Mouse (Mus musculus): ENCODE data around the gene Ninj1. TPM values are rescaled to one million over a fixed set of nuclear protein-coding genes. Genes with fewer than 3 reads are reported as not detected.

The Ninj1 gene
- polyA plus RNA-seq, 1 experiment from 2014 or later = 30.0 TPM

DNA sequence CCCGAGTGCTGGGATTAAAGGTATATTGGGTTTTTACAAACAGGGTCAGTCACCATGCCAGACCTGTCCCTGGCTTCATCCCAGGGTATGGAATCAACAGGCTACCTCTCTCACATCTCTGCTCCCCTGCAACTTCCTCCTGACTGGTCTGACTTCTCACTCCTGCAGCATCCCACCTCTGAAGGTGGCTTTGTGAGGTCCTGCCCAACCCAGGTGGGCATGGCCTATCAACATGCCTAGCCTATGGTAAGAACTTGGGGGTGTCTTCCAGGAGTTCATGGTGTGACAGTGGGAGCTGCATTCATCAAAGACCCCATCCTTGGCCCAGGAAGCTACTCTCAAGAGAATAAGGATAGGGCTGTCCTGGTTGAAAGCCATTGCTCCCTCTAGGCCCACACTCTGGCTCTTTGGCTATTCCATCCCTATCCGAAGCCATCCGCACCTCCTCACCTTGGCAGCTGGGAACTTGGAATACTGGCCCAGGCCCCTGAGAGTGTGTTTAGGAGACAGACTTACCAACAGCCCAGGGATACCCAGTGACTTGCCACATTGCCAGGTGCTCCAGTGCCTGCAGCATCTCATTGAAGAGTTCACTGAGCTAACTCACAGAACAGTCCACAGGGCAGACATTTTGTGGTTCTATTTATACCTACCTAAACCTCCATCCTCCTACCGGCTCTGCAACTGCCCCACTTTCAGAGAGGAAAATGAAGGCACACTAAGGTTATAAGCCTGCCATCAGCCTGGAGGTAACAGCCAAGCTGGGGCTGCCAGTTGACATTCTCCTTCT, 25.6 kb downstream of the Ninj1 start:
- no peak for ATAC-seq
- WGBS = 80% methylated on average over 4 of the region's 4 CpGs
- Histone ChIP-seq H3K9me3 (replicated peaks; ENCODE audit: control insufficient read depth, low read length) (no peaks in the 10 kb centered on the region), H3K36me3 (ENCODE audit: control insufficient read depth, insufficient read depth, low read length) (no peaks in the 10 kb centered on the region), H3K4me1 (ENCODE audit: control insufficient read depth, insufficient read depth, low read length) (peaks cover 27% of the 10 kb centered on the region), H3K27ac (ENCODE audit: low read depth, low read length) (no peak overlapping the region), H3K9ac (ENCODE audit: low read length) (no peak overlapping the region), H3K4me3 (ENCODE audit: low read depth, low read length) (no peak overlapping the region), H3K4me2 (ENCODE audit: low read length) (no peak overlapping the region), H3K27me3 (replicated peaks; ENCODE audit: control insufficient read depth, insufficient read depth, low read length) (no peaks in the 10 kb centered on the region)
- no peak for DNase-seq (ENCODE audit: low spot score)

GRCm38 (mm10) chr13:49213531-49213932, 26.2 kb downstream of the Ninj1 start:
- Histone ChIP-seq H3K36me3 (ENCODE audit: control insufficient read depth, insufficient read depth, low read length) (no peaks in the 10 kb centered on the region), H3K9ac (ENCODE audit: low read length) (no peak overlapping the region), H3K4me3 (ENCODE audit: low read depth, low read length) (no peak overlapping the region), H3K27ac (ENCODE audit: low read depth, low read length) (peak overlapping the region; percentile 39; the same call in 1 of the 2 replicates), H3K9me3 (replicated peaks; ENCODE audit: control insufficient read depth, low read length) (no peaks in the 10 kb centered on the region), H3K4me1 (ENCODE audit: control insufficient read depth, insufficient read depth, low read length) (peaks cover 27% of the 10 kb centered on the region), H3K27me3 (replicated peaks; ENCODE audit: control insufficient read depth, insufficient read depth, low read length) (no peaks in the 10 kb centered on the region), H3K4me2 (ENCODE audit: low read length) (no peak overlapping the region)
- ATAC-seq = no peak
- 56% methylated on average over 4 of the region's 4 CpGs for WGBS
- DNase-seq (ENCODE audit: low spot score) = no peak

DNA sequence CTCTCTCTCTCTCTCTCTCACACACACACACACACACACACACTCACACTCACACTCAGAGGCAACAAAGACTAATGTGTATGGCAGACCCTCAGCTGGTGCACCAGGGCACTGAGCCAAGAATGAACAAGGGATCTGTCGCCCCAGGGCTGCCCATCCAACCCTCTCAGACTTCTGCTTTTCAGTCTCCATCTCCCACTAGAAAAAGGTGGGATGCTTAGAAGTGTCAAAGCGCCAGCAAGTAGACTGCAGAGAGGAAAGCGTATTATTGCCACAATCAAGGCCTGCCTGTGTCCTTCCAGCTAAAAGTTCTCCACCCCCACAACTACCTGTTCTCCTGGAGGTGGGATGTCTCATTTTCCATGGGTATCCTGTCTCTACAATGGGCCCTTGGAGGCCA, 27.2 kb downstream of the Ninj1 start:
- Histone ChIP-seq H3K9me3 (replicated peaks; ENCODE audit: control insufficient read depth, low read length) (no peaks in the 10 kb centered on the region), H3K4me2 (ENCODE audit: low read length) (peak overlapping the region; percentile 83), H3K27ac (ENCODE audit: low read depth, low read length) (no peak overlapping the region), H3K4me3 (ENCODE audit: low read depth, low read length) (no peak overlapping the region), H3K36me3 (ENCODE audit: control insufficient read depth, insufficient read depth, low read length) (no peaks in the 10 kb centered on the region), H3K27me3 (replicated peaks; ENCODE audit: control insufficient read depth, insufficient read depth, low read length) (no peaks in the 10 kb centered on the region), H3K9ac (ENCODE audit: low read length) (no peak overlapping the region), H3K4me1 (ENCODE audit: control insufficient read depth, insufficient read depth, low read length) (peaks cover 27% of the 10 kb centered on the region)
- WGBS = 50% methylated on average over 3 of the region's 3 CpGs
- ATAC-seq (no peak), DNase-seq (ENCODE audit: low spot score) (peak; percentile 45)

GRCm38 (mm10) chr13:49215128-49215503, 27.8 kb downstream of the Ninj1 start:
- ATAC-seq = no peak
- no peak overlapping the region for H3K27ac ChIP-seq (ENCODE audit: low read depth, low read length)
- WGBS = 15% methylated on average over 5 of the region's 5 CpGs

DNA sequence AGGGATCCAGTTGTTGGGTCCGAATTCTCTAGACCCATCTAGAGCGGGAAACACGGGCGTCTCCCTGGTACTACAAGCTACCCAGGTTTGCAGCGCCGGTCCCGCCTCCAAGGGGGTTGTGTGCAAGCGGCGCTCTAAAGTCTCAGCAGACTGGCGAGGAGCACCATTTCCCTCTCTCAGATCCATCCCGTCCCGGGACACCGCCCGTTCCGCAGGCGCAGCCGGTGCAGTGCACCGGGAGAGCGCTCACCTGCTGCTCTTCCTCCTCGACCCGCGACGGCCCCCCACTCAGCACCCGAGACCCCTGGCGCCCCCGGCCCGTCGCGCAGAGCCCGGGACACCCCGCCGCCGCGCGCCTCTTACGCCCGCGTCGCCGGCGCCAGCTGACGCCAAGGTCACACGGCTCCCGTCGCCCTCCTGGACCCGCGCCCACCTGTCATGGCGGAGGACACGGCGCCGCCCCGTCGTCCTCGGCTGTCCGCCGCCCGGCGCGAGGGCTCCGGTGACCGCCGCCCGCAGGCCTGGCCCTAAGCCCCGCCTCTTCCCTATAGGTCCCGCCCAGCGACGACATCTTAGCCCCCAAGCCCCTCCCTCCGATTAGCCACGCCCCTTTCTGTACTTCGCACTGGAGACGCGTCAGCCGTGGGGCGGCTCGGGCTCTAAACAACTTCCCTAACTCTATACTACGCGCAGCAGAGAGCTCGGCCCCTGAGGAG, 28.4 kb downstream of the Ninj1 start, which contains the start of gene Card19:
TSS of gene Card19 (minus strand) at position 534 of the 716 bp plus-strand sequence.
- peak within 1 kb of the TSS; percentile 72 for H3K4me3 ChIP-seq (ENCODE audit: low read depth, low read length)
- H3K9me3 ChIP-seq (replicated peaks; ENCODE audit: control insufficient read depth, low read length) = no peaks in the 10 kb centered on the region
- H3K27ac ChIP-seq (ENCODE audit: low read depth, low read length) = no peak within 1 kb of the TSS
- H3K27me3 ChIP-seq (replicated peaks; ENCODE audit: control insufficient read depth, insufficient read depth, low read length) = no peaks in the 10 kb centered on the region
- H3K9ac ChIP-seq (ENCODE audit: low read length) = peak within 1 kb of the TSS; percentile 70
- 2% methylated on average over 78 of the region's 78 CpGs for WGBS
- H3K4me2 ChIP-seq (ENCODE audit: low read length) = peak within 1 kb of the TSS; percentile 83
- DNase-seq (ENCODE audit: low spot score) (peak; percentile 94), ATAC-seq (peak; percentile 84)
- H3K4me1 ChIP-seq (ENCODE audit: control insufficient read depth, insufficient read depth, low read length) = peaks cover 27% of the 10 kb centered on the region
- H3K36me3 ChIP-seq (ENCODE audit: control insufficient read depth, insufficient read depth, low read length) = no peaks in the 10 kb centered on the region

More at GRCm38 (mm10) chr13:49215128-49215503, 27.8 kb downstream of the Ninj1 start:
- peak overlapping the region; percentile 70 for H3K9ac ChIP-seq (ENCODE audit: low read length)
- H3K4me3 ChIP-seq (ENCODE audit: low read depth, low read length) = peak overlapping the region; percentile 72
- no peaks in the 10 kb centered on the region for H3K36me3 ChIP-seq (ENCODE audit: control insufficient read depth, insufficient read depth, low read length)
- no peaks in the 10 kb centered on the region for H3K9me3 ChIP-seq (replicated peaks; ENCODE audit: control insufficient read depth, low read length)
- H3K4me2 ChIP-seq (ENCODE audit: low read length) = peak overlapping the region; percentile 83
- peaks cover 27% of the 10 kb centered on the region for H3K4me1 ChIP-seq (ENCODE audit: control insufficient read depth, insufficient read depth, low read length)
- H3K27me3 ChIP-seq (replicated peaks; ENCODE audit: control insufficient read depth, insufficient read depth, low read length) = no peaks in the 10 kb centered on the region
- DNase-seq (ENCODE audit: low spot score) = peak; percentile 22

DNA sequence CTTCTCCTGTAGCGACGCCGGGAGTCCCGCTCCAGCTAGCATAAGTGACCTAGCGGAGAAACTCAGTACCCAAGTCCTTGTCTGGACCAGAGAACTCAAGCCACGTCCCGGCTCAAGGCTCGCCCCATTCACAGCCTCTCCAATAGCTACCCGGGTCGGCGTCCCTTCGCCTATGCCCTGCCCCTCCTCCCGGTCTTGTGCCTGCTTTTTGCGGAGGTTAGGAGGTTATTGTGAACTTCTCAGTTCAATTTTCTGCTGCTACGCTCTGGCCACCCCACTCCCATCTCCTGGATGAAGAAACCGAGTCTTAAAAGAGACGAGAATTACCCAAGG, 28.9 kb downstream of the Ninj1 start:
- Histone ChIP-seq H3K4me1 (ENCODE audit: control insufficient read depth, insufficient read depth, low read length) (peaks cover 27% of the 10 kb centered on the region), H3K27me3 (replicated peaks; ENCODE audit: control insufficient read depth, insufficient read depth, low read length) (no peaks in the 10 kb centered on the region), H3K9me3 (replicated peaks; ENCODE audit: control insufficient read depth, low read length) (no peaks in the 10 kb centered on the region), H3K36me3 (ENCODE audit: control insufficient read depth, insufficient read depth, low read length) (no peaks in the 10 kb centered on the region), H3K4me3 (ENCODE audit: low read depth, low read length) (peak overlapping the region; percentile 72), H3K9ac (ENCODE audit: low read length) (peak overlapping the region; percentile 70; the same call in 1 of the 2 replicates), H3K27ac (ENCODE audit: low read depth, low read length) (no peak overlapping the region), H3K4me2 (ENCODE audit: low read length) (peak overlapping the region; percentile 83)
- ATAC-seq (no peak), DNase-seq (ENCODE audit: low spot score) (no peak)
- 5% methylated on average over 17 of the region's 17 CpGs for WGBS

DNA sequence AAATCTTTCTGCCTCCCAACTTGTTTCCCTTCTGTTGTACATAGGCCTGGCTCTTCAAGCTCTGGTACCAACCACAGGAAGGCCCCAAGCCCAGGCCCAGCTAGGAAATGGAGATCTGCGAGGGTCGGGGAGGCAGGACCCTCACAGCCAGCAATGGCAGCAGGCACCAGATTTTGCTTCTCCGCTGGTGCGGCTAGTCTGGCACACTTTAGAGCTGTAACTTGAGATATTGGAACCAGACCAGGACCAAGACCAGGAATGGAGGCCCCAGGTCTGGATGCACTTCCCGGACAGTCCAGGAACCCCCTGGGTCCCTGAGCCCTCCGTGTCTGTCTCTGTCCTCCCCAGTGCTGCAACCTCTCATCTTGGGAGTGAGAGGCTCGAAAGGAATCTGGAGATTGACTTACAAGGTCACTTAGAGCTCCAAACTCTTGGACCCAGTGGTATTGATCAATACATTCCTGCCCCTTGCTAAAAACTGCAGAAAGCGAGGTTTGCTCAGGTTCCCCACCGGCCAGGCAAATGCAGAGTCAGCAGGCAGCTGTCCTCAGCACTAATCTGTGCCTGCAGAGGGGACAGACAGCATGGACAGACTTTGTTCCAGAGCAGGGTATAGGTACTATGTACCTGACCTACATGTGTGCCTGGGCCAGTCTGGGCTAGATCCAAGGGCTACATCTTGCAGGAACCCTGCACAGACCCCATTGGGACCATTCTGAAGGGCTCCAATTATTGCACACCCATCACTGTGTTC, 29.7 kb downstream of the Ninj1 start:
- H3K9ac ChIP-seq (ENCODE audit: low read length) = no peak overlapping the region
- DNase-seq (ENCODE audit: low spot score) (no peak), ATAC-seq (no peak)
- H3K27me3 ChIP-seq (replicated peaks; ENCODE audit: control insufficient read depth, insufficient read depth, low read length) = no peaks in the 10 kb centered on the region
- no peak overlapping the region for H3K4me3 ChIP-seq (ENCODE audit: low read depth, low read length)
- H3K4me2 ChIP-seq (ENCODE audit: low read length) = no peak overlapping the region
- no peaks in the 10 kb centered on the region for H3K9me3 ChIP-seq (replicated peaks; ENCODE audit: control insufficient read depth, low read length)
- no peak overlapping the region for H3K27ac ChIP-seq (ENCODE audit: low read depth, low read length)
- 51% methylated on average over 9 of the region's 9 CpGs for WGBS
- H3K36me3 ChIP-seq (ENCODE audit: control insufficient read depth, insufficient read depth, low read length) = no peaks in the 10 kb centered on the region
- peaks cover 25% of the 10 kb centered on the region for H3K4me1 ChIP-seq (ENCODE audit: control insufficient read depth, insufficient read depth, low read length)

- no peak overlapping the region for H3K4me3 ChIP-seq (ENCODE audit: low read depth, low read length)
- no peak overlapping the region for H3K4me2 ChIP-seq (ENCODE audit: low read length)
- 6% methylated on average over 3 of the region's 3 CpGs for WGBS
- no peak overlapping the region for H3K27ac ChIP-seq (ENCODE audit: low read depth, low read length)
- DNase-seq (ENCODE audit: low spot score) (no peak), ATAC-seq (no peak)
- no peaks in the 10 kb centered on the region for H3K9me3 ChIP-seq (replicated peaks; ENCODE audit: control insufficient read depth, low read length)
- H3K27me3 ChIP-seq (replicated peaks; ENCODE audit: control insufficient read depth, insufficient read depth, low read length) = no peaks in the 10 kb centered on the region
- H3K9ac ChIP-seq (ENCODE audit: low read length) = no peak overlapping the region
- H3K36me3 ChIP-seq (ENCODE audit: control insufficient read depth, insufficient read depth, low read length) = no peaks in the 10 kb centered on the region
- peaks cover 17% of the 10 kb centered on the region for H3K4me1 ChIP-seq (ENCODE audit: control insufficient read depth, insufficient read depth, low read length)
Measured at GRCm38 (mm10) chr13:49218651-49219050, 31.4 kb downstream of the Ninj1 start.

Measured in forebrain, embryonic 14.5 days (tissue).